Mouse (Mus musculus): ENCODE measurements around the gene Disc1. TPM values are rescaled to one million over a fixed set of nuclear protein-coding genes. Genes with fewer than 3 reads are reported as not detected.

The Disc1 gene
- polyA plus RNA-seq, 1 experiment, result 1.1 TPM

DNA sequence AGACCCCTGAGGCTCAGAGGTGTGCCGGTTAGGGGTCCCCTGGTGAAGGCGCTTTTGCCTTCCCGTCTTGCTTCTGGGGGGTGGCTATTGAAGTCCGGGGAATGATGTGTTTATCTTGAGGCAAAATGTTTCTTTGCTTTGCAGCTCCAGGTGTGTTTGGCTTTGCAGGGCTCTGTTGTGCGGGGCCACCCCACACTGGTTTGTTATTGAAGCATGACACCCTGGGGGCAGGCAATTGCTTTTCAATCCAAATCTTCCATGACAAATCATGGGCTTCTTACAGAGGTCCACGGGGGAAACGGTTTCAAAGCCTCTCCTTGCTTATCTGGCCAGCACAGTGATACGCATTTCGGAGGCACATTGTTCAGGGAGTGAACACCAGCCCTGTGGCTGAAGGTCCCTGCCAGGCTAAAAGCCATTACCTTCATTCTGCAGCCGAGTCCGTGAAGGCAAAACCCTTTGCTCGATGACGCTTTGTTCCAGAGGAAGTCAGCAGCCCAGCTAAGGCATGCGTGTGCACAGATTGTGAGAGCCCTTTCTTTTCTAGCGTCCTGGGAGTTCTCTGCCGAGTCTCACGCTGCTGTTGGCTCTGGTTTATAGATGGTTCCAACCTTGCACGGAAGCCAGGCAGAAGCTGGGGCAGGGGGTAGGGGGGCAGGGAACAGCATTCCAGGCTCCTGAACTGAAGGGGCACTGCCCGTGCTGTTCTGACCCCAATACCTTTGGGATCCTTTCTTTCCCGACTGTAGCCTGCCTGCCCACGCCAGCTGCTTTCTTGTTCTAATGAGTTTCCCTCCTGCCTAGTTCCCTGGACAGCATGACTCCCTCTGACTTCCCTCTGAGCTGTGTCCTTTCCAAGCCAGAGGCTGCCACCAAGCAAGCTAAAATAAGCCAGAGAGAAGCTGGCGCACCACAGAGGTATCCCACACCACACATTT lies 182.2 kb downstream of the Disc1 start:
- no peak for DNase-seq
- WGBS, result 39% methylated on average over 22 of the region's 22 CpGs
- Histone ChIP-seq H3K4me3 (replicated peaks; ENCODE audit: extremely low read depth, low read depth, low read length) (no peak overlapping the region), H3K4me1 (ENCODE audit: control insufficient read depth, insufficient read depth, low read length) (no peaks in the 10 kb centered on the region)
- TF ChIP-seq CTCF (IDR thresholded peaks at IDR 0.05; ENCODE audit: insufficient read depth, low read length) (no peak), POLR2A (IDR thresholded peaks at IDR 0.05; ENCODE audit: borderline replicate concordance, extremely low read depth, low read depth, low read length) (no peak)

DNA sequence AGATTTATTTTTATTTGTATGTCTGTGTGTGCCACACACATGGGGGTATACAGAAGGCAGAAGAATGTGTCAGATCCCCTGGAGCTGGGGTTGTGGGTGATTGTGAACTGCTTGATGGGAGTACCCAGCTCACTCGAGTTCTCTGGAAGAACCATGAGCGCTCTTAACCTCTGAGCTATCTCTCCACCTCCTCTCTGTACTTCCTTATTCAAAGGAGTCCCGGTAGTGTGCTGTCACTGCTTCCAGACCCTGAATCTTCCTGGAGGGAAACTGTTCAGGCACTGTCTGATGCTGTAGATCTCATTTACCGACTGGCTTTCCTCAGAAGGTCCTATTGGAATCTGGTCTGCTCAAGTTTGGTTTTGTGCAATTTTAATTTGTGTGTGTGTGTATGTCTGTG lies 186.8 kb downstream of the Disc1 start:
- H3K4me1 ChIP-seq (ENCODE audit: control insufficient read depth, insufficient read depth, low read length), result peaks cover 6% of the 10 kb centered on the region; the same call in 1 of the 2 replicates
- no peak overlapping the region for H3K4me3 ChIP-seq (replicated peaks; ENCODE audit: extremely low read depth, low read depth, low read length)
- no peak for DNase-seq
- WGBS, result 58% methylated on average over 4 of the region's 4 CpGs
- TF ChIP-seq CTCF (IDR thresholded peaks at IDR 0.05; ENCODE audit: insufficient read depth, low read length) (no peak), POLR2A (IDR thresholded peaks at IDR 0.05; ENCODE audit: borderline replicate concordance, extremely low read depth, low read depth, low read length) (no peak)

DNA sequence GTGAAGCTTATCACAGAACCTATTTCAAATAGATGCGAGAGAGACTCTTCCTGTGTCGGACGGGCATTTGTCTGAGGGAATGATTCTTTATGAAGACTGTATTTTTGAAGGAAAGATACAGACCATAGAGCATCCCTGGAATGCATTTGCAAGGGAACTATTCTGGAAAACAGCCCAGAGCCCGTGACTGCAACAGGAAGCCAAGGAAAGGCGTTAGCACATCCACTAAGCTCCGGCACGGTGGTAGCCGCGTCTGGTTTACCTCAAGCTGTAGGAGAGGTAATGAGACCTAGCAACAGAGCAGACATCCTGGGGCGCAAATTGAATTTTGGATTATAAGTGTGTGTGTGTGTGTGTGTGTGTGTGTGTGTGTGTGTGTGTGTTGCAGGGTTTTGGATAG lies 188.4 kb downstream of the Disc1 start:
- TF ChIP-seq CTCF (IDR thresholded peaks at IDR 0.05; ENCODE audit: insufficient read depth, low read length) (no peak), POLR2A (IDR thresholded peaks at IDR 0.05; ENCODE audit: borderline replicate concordance, extremely low read depth, low read depth, low read length) (no peak)
- no peak for DNase-seq
- Histone ChIP-seq H3K4me1 (ENCODE audit: control insufficient read depth, insufficient read depth, low read length) (peaks cover 6% of the 10 kb centered on the region; the same call in 1 of the 2 replicates), H3K4me3 (replicated peaks; ENCODE audit: extremely low read depth, low read depth, low read length) (no peak overlapping the region)
- 30% methylated on average over 10 of the region's 10 CpGs for WGBS

DNA sequence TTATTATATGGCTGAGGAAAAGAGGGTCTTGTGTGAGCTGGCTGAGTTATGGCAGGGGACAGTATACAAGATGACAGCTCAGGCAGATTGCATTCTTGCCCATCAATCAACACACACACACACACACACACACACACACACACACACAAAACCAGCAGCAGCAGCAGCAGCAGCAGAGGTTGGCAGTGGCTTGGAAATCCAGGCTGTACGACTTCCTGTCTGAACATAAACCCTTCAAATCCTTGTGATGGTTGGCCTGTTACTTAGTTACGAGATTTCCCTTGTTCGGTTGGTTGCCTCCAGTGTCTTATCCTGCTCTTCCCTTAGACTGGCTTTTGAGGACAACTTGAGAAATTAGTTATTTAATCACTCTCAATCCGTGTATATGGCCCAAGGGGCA lies 188.9 kb downstream of the Disc1 start:
- H3K4me1 ChIP-seq (ENCODE audit: control insufficient read depth, insufficient read depth, low read length), result peaks cover 6% of the 10 kb centered on the region; the same call in 1 of the 2 replicates
- WGBS, result 39% methylated on average over 4 of the region's 4 CpGs
- TF ChIP-seq POLR2A (IDR thresholded peaks at IDR 0.05; ENCODE audit: borderline replicate concordance, extremely low read depth, low read depth, low read length), result no peak
- TF ChIP-seq CTCF (IDR thresholded peaks at IDR 0.05; ENCODE audit: insufficient read depth, low read length), result no peak
- no peak overlapping the region for H3K4me3 ChIP-seq (replicated peaks; ENCODE audit: extremely low read depth, low read depth, low read length)
- no peak for DNase-seq

DNA sequence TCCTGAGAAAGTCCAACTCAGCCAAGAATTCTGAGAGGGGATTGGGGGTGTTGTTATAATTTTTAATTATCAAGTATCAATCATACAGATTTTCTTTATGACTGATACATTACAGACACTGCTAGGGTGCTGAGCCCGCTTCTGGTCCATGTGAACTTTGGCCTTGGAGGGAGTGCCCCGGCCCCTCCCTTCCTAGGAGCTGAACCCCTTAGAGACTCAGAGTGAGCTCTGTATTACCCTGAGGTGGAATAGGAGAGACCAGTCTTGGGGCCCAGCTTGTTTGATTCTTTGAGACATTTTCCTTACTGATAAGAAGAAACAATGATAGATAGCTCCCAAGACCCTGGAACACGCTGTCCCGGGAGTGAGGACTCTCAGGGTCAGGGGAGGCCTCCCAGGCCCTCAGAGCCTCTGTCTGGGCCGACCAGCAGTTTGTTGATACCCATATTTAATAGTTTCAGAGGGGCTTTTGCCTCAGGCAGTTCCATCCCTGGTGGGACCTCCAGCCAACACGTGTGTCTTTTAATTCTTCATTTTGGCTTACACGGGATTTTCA lies 192.8 kb downstream of the Disc1 start:
- no peak for DNase-seq
- WGBS, result 60% methylated on average over 7 of the region's 7 CpGs
- H3K4me1 ChIP-seq (ENCODE audit: control insufficient read depth, insufficient read depth, low read length), result peaks cover 6% of the 10 kb centered on the region
- H3K4me3 ChIP-seq (replicated peaks; ENCODE audit: extremely low read depth, low read depth, low read length), result no peak overlapping the region
- TF ChIP-seq CTCF (IDR thresholded peaks at IDR 0.05; ENCODE audit: insufficient read depth, low read length), result no peak

DNA sequence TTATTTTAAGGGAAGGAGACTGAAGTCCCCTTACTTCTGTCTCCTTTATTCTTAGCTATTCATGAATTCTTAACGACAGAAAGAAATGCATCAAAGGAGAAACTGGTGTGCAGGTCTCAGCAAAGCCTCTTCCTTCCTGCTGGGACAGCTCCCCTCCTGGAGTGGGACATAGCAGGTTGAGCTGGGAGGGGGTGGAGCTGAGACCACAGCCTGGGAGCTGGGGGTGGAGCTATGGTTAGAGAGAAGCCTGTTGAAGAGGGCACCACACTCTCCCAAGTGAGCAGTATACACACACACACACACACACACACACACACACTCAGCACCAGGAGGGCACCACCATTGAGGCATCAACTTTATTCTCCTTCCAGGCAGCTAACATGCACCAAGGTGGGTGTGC lies 193.4 kb downstream of the Disc1 start:
- no peak for DNase-seq
- peaks cover 5% of the 10 kb centered on the region for H3K4me1 ChIP-seq (ENCODE audit: control insufficient read depth, insufficient read depth, low read length)
- TF ChIP-seq POLR2A (IDR thresholded peaks at IDR 0.05; ENCODE audit: borderline replicate concordance, extremely low read depth, low read depth, low read length), result no peak
- TF ChIP-seq CTCF (IDR thresholded peaks at IDR 0.05; ENCODE audit: insufficient read depth, low read length), result no peak
- WGBS, result 14% methylated on average over 1 of the region's 1 CpGs
- H3K4me3 ChIP-seq (replicated peaks; ENCODE audit: extremely low read depth, low read depth, low read length), result no peak overlapping the region

DNA sequence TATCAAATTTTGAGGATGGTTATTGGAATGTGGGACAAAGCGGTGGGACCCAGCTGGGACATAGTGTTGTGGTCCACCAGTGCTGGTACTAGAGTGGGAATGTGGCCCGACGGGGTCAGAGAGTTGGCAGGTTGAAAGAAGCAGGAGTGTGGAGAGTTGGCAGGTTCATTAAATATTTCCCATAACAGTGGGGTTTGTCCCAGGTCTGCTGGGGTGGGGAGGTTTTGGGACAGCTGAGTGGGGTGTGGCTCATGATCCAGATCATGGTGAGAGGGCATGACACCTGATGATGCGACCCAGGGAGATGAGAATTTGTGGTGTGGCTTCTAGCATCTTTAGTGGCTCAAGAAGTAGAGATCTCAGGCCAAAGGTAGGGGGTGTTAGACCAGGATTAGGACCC lies 199.0 kb downstream of the Disc1 start:
- 95% methylated on average over 4 of the region's 4 CpGs for WGBS
- H3K4me1 ChIP-seq (ENCODE audit: control insufficient read depth, insufficient read depth, low read length), result peaks cover 4% of the 10 kb centered on the region
- no peak overlapping the region for H3K4me3 ChIP-seq (replicated peaks; ENCODE audit: extremely low read depth, low read depth, low read length)
- DNase-seq, result no peak
- no peak for TF ChIP-seq CTCF (IDR thresholded peaks at IDR 0.05; ENCODE audit: insufficient read depth, low read length)
- no peak for TF ChIP-seq POLR2A (IDR thresholded peaks at IDR 0.05; ENCODE audit: borderline replicate concordance, extremely low read depth, low read depth, low read length)

DNA sequence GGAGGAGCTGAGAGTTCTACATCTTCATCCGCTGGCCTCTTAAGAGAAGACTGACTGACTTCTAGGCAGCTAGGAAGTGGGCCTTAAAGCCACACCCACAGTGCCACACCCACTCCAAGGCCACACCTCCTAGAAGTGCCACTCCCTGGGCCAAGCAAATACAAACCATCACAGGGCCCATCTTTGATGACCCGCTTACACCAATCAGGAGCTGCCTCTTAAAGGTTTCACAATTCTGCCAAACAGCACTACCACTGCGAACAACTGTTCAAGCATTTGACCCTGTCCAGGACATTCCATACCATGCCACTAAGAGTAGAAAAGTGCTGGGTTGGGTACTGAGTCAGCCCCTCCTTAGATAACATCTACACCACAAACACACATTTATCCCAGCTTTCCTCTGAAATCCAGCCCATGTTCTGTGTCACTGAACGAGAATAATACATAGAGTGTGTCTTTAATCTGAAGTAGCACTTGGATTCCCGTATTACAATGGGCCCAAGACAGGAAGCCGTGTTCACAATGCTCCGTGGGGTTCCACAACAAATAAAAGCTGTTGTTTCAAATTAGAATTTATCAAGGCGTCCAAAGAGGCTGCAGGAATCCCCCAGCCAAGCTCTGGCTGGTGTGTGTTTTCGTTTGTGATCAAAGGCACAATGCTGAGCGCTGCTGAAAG lies 199.6 kb downstream of the Disc1 start:
- TF ChIP-seq CTCF (IDR thresholded peaks at IDR 0.05; ENCODE audit: insufficient read depth, low read length) (no peak), POLR2A (IDR thresholded peaks at IDR 0.05; ENCODE audit: borderline replicate concordance, extremely low read depth, low read depth, low read length) (no peak)
- Histone ChIP-seq H3K4me1 (ENCODE audit: control insufficient read depth, insufficient read depth, low read length) (peaks cover 4% of the 10 kb centered on the region), H3K4me3 (replicated peaks; ENCODE audit: extremely low read depth, low read depth, low read length) (no peak overlapping the region)
- 32% methylated on average over 10 of the region's 10 CpGs for WGBS
- DNase-seq, result peak; percentile 37

DNA sequence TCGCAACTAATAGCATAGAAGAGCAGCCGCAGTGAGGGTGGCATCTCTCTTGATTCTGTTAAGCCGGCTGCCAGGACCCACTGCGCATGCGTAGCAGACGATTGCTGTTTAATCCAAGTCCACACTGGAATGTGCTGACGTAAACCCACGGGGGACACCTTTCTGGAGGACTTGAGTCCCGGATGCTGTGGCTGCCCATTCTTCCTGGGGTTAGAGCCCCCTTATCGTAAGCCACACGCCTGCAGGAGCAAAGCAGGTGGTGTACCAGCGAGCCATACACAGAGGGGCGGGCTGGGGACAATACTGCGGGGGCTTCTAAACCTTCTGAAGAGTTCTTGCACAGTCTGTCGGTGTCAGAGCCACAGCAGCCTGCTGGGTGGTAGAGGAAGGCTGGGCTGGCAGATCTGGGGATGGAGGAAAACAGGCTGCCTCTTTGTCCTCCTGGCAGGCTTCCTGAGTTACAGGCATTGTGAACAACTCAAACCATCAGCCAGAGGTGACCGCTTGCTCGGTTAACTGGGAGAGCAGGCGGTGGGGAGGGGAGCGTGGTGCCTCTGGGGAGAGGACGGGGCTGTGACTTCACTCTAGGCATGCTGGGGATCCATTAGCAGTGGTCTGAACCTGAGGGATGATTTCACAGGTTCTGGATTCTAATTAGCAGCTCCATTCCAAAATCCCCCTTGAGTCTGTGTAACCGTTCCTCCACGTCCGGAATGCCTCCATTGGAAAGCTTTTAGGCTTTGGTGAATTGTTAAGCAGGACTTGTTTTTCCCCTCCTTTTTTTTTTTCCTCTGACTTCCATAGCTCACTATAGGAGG lies 200.4 kb downstream of the Disc1 start:
- peak overlapping the region; percentile 40 for H3K4me3 ChIP-seq (replicated peaks; ENCODE audit: extremely low read depth, low read depth, low read length)
- TF ChIP-seq POLR2A (IDR thresholded peaks at IDR 0.05; ENCODE audit: borderline replicate concordance, extremely low read depth, low read depth, low read length), result no peak
- no peak for TF ChIP-seq CTCF (IDR thresholded peaks at IDR 0.05; ENCODE audit: insufficient read depth, low read length)
- H3K4me1 ChIP-seq (ENCODE audit: control insufficient read depth, insufficient read depth, low read length), result peaks cover 4% of the 10 kb centered on the region
- peak; percentile 73 for DNase-seq
- WGBS, result 20% methylated on average over 23 of the region's 23 CpGs

Data from lung, adult 2 months (tissue).